Mouse (Mus musculus): ENCODE data around the gene Krt12. TPM values are rescaled to one million over a fixed set of nuclear protein-coding genes. Genes with fewer than 3 reads are reported as not detected.

The Krt12 gene
- polyA plus RNA-seq, 1 experiment from 2014 or later: not detected

DNA sequence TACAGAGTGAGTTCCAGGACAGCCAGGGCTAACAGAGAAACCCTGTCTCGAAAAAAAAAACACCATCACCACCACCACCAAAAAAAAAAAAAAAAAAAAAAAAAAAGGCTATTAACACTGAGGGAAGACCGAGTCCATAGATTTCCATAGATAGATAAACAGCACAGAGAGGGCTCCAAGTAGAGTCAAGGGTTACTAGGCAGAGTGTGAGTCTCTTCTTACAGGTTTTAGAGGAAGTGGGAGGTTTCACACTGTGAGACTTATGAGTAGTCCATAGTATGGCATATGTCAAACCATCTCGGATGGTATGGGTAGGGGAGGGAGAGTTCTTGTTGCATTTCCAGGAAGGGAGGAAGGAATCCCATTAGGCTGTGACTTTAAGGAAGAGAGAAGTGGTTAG is 24.0 kb downstream of the Krt12 start:
- ATAC-seq (ENCODE audit: insufficient number of reproducible peaks, insufficient read depth, low FRiP score, low TSS enrichment, low read depth): no peak
- WGBS: 77% methylated on average over 3 of the region's 3 CpGs
- Histone ChIP-seq H3K4me2 (no peak overlapping the region), H3K4me3 (no peak overlapping the region), H3K36me3 (no peaks in the 10 kb centered on the region), H3K27me3 (peaks cover 15% of the 10 kb centered on the region), H3K9me3 (no peaks in the 10 kb centered on the region), H3K9ac (no peak overlapping the region), H3K27ac (no peak overlapping the region), H3K4me1 (no peaks in the 10 kb centered on the region)

- no peak for ATAC-seq (ENCODE audit: insufficient number of reproducible peaks, insufficient read depth, low FRiP score, low TSS enrichment, low read depth)
Observed at GRCm38 (mm10) chr11:99396661-99397060, 25.4 kb downstream of the Krt12 start.

DNA sequence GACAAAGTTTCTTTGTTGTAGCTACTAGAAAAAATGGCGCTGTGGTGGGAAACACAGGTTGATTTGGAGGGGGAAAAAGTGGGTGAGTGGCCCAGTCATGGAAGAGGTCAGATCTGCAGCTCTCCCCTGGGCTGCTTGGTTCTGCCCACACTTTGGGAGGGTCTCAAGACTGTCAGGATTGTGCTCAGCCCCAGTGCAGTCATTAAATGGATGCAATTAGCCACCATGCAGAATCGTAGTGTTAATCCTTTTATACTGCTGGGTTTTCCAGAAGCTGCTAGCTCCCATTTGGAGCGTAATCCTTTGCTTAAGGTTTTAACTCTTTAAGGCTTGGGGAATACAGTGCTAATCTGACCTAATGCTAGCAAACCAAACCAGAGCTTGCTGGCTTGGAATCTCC is 26.0 kb downstream of the Krt12 start:
- H3K9ac ChIP-seq: no peak overlapping the region
- H3K27ac ChIP-seq: no peak overlapping the region
- no peaks in the 10 kb centered on the region for H3K36me3 ChIP-seq
- H3K27me3 ChIP-seq: peaks cover 11% of the 10 kb centered on the region
- H3K4me3 ChIP-seq: no peak overlapping the region
- 0 out of 2 replicates have a peak, but pooled peaks cover 3% of the 10 kb centered on the region for H3K4me1 ChIP-seq
- H3K9me3 ChIP-seq: no peaks in the 10 kb centered on the region
- WGBS: 33% methylated on average over 3 of the region's 3 CpGs
- H3K4me2 ChIP-seq: no peak overlapping the region
- ATAC-seq (ENCODE audit: insufficient number of reproducible peaks, insufficient read depth, low FRiP score, low TSS enrichment, low read depth): no peak

More at GRCm38 (mm10) chr11:99396661-99397060, 25.4 kb downstream of the Krt12 start:
- H3K9ac ChIP-seq: no peak overlapping the region
- WGBS: 84% methylated on average over 2 of the region's 2 CpGs
- H3K9me3 ChIP-seq: no peaks in the 10 kb centered on the region
- H3K4me1 ChIP-seq: 0 out of 2 replicates have a peak, but pooled peaks cover 3% of the 10 kb centered on the region
- H3K27me3 ChIP-seq: peaks cover 11% of the 10 kb centered on the region
- H3K4me3 ChIP-seq: no peak overlapping the region
- no peaks in the 10 kb centered on the region for H3K36me3 ChIP-seq
- H3K27ac ChIP-seq: no peak overlapping the region
- no peak overlapping the region for H3K4me2 ChIP-seq

- no peak overlapping the region for H3K4me3 ChIP-seq
- no peaks in the 10 kb centered on the region for H3K36me3 ChIP-seq
- H3K9ac ChIP-seq: no peak overlapping the region
- 83% methylated on average over 10 of the region's 10 CpGs for WGBS
- H3K27ac ChIP-seq: no peak overlapping the region
- no peak for ATAC-seq (ENCODE audit: insufficient number of reproducible peaks, insufficient read depth, low FRiP score, low TSS enrichment, low read depth)
- H3K27me3 ChIP-seq: 0 out of 2 replicates have a peak, but pooled peaks cover 4% of the 10 kb centered on the region
- no peaks in the 10 kb centered on the region for H3K9me3 ChIP-seq
- 0 out of 2 replicates have a peak, but pooled peaks cover 3% of the 10 kb centered on the region for H3K4me1 ChIP-seq
- H3K4me2 ChIP-seq: no peak overlapping the region
Observed at GRCm38 (mm10) chr11:99392492-99392891, 29.6 kb downstream of the Krt12 start.

DNA sequence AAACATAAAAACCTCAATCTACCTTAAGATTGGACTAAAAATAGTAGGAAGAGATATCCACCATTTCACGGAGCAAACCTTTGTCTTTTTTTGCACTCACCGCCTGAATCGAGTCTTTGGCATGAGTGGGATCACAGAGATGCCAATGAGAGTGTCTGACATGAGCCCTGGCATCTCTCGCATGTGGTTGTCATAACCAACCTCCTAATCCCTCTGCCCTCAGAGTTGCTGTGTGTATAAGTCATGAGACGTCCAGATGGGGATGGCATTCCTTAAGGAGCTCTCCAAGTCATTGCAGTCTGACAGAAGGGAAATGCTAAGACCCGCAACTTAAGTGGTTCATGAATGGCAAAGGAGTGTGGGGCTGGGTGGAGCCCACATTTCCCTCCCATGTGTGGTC is 30.7 kb downstream of the Krt12 start:
- Histone ChIP-seq H3K27ac (peak overlapping the region; percentile 64; the same call in 1 of the 2 replicates), H3K9me3 (no peaks in the 10 kb centered on the region), H3K4me1 (0 out of 2 replicates have a peak, but pooled peaks cover 10% of the 10 kb centered on the region), H3K4me2 (no peak overlapping the region; the same call in 1 of the 2 replicates), H3K27me3 (no peaks in the 10 kb centered on the region), H3K36me3 (no peaks in the 10 kb centered on the region), H3K9ac (no peak overlapping the region), H3K4me3 (no peak overlapping the region)
- 67% methylated on average over 6 of the region's 6 CpGs for WGBS
- ATAC-seq (ENCODE audit: insufficient number of reproducible peaks, insufficient read depth, low FRiP score, low TSS enrichment, low read depth): no peak

DNA sequence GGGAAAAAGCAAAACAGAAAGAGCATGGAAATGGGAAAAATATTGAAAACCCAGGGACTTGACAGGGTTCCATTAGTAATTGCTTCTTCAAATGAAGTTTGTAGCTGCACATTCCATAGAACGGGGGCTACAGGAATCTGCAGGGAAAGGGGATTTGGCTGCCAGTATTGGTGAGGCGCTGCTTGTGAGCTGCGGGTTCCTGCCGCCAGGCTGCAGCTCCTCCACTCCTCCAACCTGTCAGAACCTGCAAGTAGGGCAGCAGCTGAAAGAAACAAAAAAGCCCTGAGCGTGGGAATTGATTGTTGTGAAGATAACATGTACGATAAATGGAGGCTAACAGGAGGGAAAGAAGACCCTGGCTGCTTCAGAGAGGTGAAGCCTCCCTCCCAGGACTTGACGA is 31.2 kb downstream of the Krt12 start:
- WGBS: 63% methylated on average over 7 of the region's 7 CpGs

GRCm38 (mm10) chr11:99389264-99389663 is 32.8 kb downstream of the Krt12 start, which contains the start of gene Krt10:
Gene Krt10 (minus strand): TSS chr11:99389364.
- whole genome bisulfite sequencing: 84% methylated on average over 4 of the region's 4 CpGs
- H3K27me3 ChIP-seq: peaks cover 2% of the 10 kb centered on the region; the same call in 1 of the 2 replicates
- H3K9ac ChIP-seq: no peak within 1 kb of the TSS
- H3K4me1 ChIP-seq: 0 out of 2 replicates have a peak, but pooled peaks cover 10% of the 10 kb centered on the region
- no peak within 1 kb of the TSS for H3K4me3 ChIP-seq
- ATAC-seq (ENCODE audit: insufficient number of reproducible peaks, insufficient read depth, low FRiP score, low TSS enrichment, low read depth): no peak
- H3K27ac ChIP-seq: no peak within 1 kb of the TSS
- no peak within 1 kb of the TSS for H3K4me2 ChIP-seq
- H3K9me3 ChIP-seq: no peaks in the 10 kb centered on the region
- no peaks in the 10 kb centered on the region for H3K36me3 ChIP-seq

More for the DNA sequence above, 31.2 kb downstream of the Krt12 start:
- H3K27me3 ChIP-seq: no peaks in the 10 kb centered on the region
- 0 out of 2 replicates have a peak, but pooled peaks cover 10% of the 10 kb centered on the region for H3K4me1 ChIP-seq
- no peaks in the 10 kb centered on the region for H3K9me3 ChIP-seq
- no peak overlapping the region for H3K9ac ChIP-seq
- no peaks in the 10 kb centered on the region for H3K36me3 ChIP-seq
- peak overlapping the region; percentile 64; the same call in 1 of the 2 replicates for H3K27ac ChIP-seq
- no peak for ATAC-seq (ENCODE audit: insufficient number of reproducible peaks, insufficient read depth, low FRiP score, low TSS enrichment, low read depth)
- H3K4me3 ChIP-seq: no peak overlapping the region
- no peak overlapping the region; the same call in 1 of the 2 replicates for H3K4me2 ChIP-seq

DNA sequence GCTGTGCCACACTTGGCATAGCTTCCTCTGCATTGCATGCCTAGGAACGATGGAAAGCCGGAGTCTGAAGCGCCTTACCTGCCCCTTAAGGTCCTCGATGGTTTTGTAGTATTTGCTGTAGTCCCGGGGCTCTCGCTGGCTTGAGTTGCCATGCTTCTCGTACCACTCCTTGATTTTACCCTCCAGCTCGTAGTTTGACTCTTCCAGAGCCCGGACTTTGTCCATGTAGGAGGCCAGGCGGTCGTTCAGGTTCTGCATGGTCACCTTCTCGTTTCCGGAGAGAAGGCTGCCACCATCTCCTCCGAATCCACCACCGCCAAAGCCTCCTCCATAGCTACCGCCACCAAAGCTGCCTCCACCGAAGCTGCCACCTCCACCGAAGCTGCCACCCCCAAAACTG is 33.4 kb downstream of the Krt12 start:
- no peak overlapping the region for H3K4me2 ChIP-seq
- no peak for ATAC-seq (ENCODE audit: insufficient number of reproducible peaks, insufficient read depth, low FRiP score, low TSS enrichment, low read depth)

GRCm38 (mm10) chr11:99385813-99386721 is 36.0 kb downstream of the Krt12 start:
- Histone ChIP-seq H3K4me1 (0 out of 2 replicates have a peak, but pooled peaks cover 7% of the 10 kb centered on the region), H3K9me3 (no peaks in the 10 kb centered on the region), H3K4me2 (peak overlapping the region; percentile 66), H3K36me3 (no peaks in the 10 kb centered on the region), H3K27ac (peak overlapping the region; percentile 98), H3K4me3 (peak overlapping the region; percentile 59), H3K9ac (peak overlapping the region; percentile 79), H3K27me3 (peaks cover 20% of the 10 kb centered on the region)
- peak; percentile 80; the same call in 1 of the 2 replicates for ATAC-seq (ENCODE audit: insufficient number of reproducible peaks, insufficient read depth, low FRiP score, low TSS enrichment, low read depth)
- WGBS: under 1% methylated on average over 71 of the region's 71 CpGs

More for the DNA sequence above, 33.4 kb downstream of the Krt12 start:
- H3K4me3 ChIP-seq: no peak overlapping the region
- no peak overlapping the region for H3K9ac ChIP-seq
- H3K36me3 ChIP-seq: no peaks in the 10 kb centered on the region
- peaks cover 4% of the 10 kb centered on the region; the same call in 1 of the 2 replicates for H3K27me3 ChIP-seq
- 0 out of 2 replicates have a peak, but pooled peaks cover 10% of the 10 kb centered on the region for H3K4me1 ChIP-seq
- H3K27ac ChIP-seq: no peak overlapping the region
- H3K9me3 ChIP-seq: no peaks in the 10 kb centered on the region
- 95% methylated on average over 18 of the region's 18 CpGs for WGBS

DNA sequence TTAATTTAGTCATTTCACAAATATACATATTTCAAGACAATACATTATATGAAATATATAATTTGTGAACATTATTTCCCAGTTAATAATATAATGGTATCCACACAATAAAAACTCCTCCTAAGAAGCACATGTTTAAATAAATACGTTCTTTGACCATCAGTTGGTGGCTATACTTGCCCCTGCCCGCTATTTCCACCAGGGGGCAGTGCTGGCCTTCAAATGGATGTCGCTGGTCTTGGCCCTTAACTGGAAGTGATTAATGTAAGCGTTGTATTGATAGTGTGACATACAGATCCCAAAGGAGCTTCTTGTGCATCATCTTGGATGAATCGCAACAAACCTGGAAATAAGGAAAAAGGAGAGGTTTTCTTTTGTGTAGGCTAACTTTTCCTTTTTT is 42.5 kb downstream of the Krt12 start:
- ATAC-seq (ENCODE audit: insufficient number of reproducible peaks, insufficient read depth, low FRiP score, low TSS enrichment, low read depth): no peak
- Histone ChIP-seq H3K9ac (no peak overlapping the region), H3K4me2 (no peak overlapping the region), H3K27me3 (peaks cover 20% of the 10 kb centered on the region), H3K4me1 (no peaks in the 10 kb centered on the region), H3K9me3 (no peaks in the 10 kb centered on the region), H3K4me3 (no peak overlapping the region), H3K36me3 (no peaks in the 10 kb centered on the region), H3K27ac (no peak overlapping the region)
- whole genome bisulfite sequencing: 11% methylated on average over 5 of the region's 5 CpGs

- Histone ChIP-seq H3K9me3 (no peaks in the 10 kb centered on the region), H3K27me3 (no peaks in the 10 kb centered on the region; the same call in 1 of the 2 replicates), H3K4me1 (no peaks in the 10 kb centered on the region), H3K27ac (no peak within 1 kb of the TSS), H3K4me2 (no peak within 1 kb of the TSS), H3K36me3 (no peaks in the 10 kb centered on the region), H3K9ac (no peak within 1 kb of the TSS), H3K4me3 (no peak within 1 kb of the TSS)
- no peak for ATAC-seq (ENCODE audit: insufficient number of reproducible peaks, insufficient read depth, low FRiP score, low TSS enrichment, low read depth)
- WGBS: 81% methylated on average over 13 of the region's 13 CpGs
Observed at GRCm38 (mm10) chr11:99374803-99375202, 47.3 kb downstream of the Krt12 start, which contains the start of gene Krt28. Gene Krt28 (minus strand): TSS chr11:99374903.

Measured in embryonic facial prominence, embryonic 13.5 days (tissue).